Comparison of ENCODE assay signal across 8 mouse cellular contexts in the genomic region with DNA sequence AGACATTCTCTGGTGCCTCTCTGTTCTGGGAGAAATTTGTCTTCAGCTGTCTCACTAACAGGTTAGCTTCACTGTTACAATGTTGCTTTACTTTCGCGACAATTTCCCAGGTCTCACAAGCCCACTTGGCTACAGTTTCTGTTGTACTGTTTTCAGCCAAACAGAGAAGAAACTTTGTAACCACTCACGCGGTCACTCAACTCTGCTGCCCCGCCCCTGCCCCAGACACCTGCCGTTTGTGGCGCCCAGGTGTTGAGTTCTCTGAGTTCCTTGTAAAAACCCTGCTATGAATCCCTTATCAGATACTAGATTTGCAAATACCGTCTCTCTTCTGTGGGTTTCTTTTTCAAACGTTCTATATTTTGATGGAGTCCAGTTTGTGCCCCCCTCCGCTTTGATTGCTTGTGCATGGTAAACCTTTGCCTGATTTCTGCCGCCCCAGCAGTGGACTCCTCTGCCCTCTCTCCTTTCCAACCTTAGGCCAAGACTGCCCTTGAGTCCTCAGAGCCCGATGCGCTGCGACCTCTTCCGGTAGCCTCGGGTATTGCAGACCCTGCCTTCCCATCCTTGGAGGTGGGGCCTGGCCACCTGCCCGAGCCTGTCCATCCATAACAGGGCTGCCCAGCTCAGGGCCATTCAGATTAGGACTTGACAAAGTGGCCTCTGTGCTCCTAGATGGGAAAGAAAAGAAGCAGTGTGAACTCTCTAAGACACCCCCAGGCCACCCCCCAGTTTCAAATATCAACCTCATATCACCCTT. TPM values are rescaled to one million over a fixed set of nuclear protein-coding genes. Genes with fewer than 3 reads are reported as not detected.
DNase-seq lines count a peak whose midpoint lies in the region; ATAC-seq and TF ChIP-seq lines count a peak whose summit lies in the region.

No protein-coding gene starts in this region.

- no peak overlapping the region for H3K4me3 ChIP-seq in heart, embryonic 15.5 days
- H3K4me3 ChIP-seq in liver, embryonic 14.5 days (ENCODE audit: insufficient read depth in 1 of 2, low read depth in 2 of 2, low read length in 2 of 2) = no peak overlapping the region
- no peak overlapping the region for H3K4me3 ChIP-seq in neural tube, embryonic 12.5 days
- no peak overlapping the region for H3K4me3 ChIP-seq in stomach, embryonic 15.5 days (replicated peaks)

- whole genome bisulfite sequencing in heart, embryonic 15.5 days = 17% methylated on average over 17 of the region's 17 CpGs
- 16% methylated on average over 17 of the region's 17 CpGs for WGBS in liver, embryonic 14.5 days (ENCODE audit: insufficient replicate concordance)
- WGBS in neural tube, embryonic 12.5 days = 23% methylated on average over 17 of the region's 17 CpGs
- 14% methylated on average over 17 of the region's 17 CpGs for WGBS in stomach, embryonic 15.5 days

- DNase-seq in 416B (ENCODE audit: low read depth) = peak; percentile 73
- DNase-seq in adrenal gland, postnatal 4 days (ENCODE audit: low spot score in 2 of 2) = peak; percentile 87 to 89
- peak; percentile 95 for DNase-seq in kidney, postnatal 14 days
- DNase-seq in liver, embryonic 14.5 days (ENCODE audit: low read depth in 3 of 3, low spot score in 3 of 3) = peak in 2 of 3 experiments; percentile 30 to 33

- peak; percentile 58; the same call in 1 of the 2 replicates for ATAC-seq in erythroid progenitor cell, adult 5-6 weeks (replicated peaks; ENCODE audit: low FRiP score, poor library complexity, severe bottlenecking)
- ATAC-seq in heart, embryonic 15.5 days (replicated peaks; ENCODE audit: insufficient number of reproducible peaks, insufficient read depth, low FRiP score, low read depth) = peak; percentile 56; the same call in 1 of the 2 replicates
- ATAC-seq in liver, embryonic 14.5 days (ENCODE audit: insufficient read depth) = no peak
- ATAC-seq in neural tube, embryonic 12.5 days (ENCODE audit: low FRiP score, low read depth) = peak; percentile 52
- ATAC-seq in stomach, embryonic 15.5 days (ENCODE audit: insufficient read depth, low FRiP score, low read depth) = peak; percentile 76

- no peak overlapping the region for H3K9ac ChIP-seq in heart, embryonic 15.5 days
- H3K9ac ChIP-seq in liver, embryonic 14.5 days (replicated peaks) = no peak overlapping the region
- no peak overlapping the region for H3K9ac ChIP-seq in neural tube, embryonic 12.5 days
- no peak overlapping the region for H3K9ac ChIP-seq in stomach, embryonic 15.5 days

- no peak overlapping the region for H3K4me2 ChIP-seq in heart, embryonic 15.5 days
- H3K4me2 ChIP-seq in liver, embryonic 14.5 days (ENCODE audit: low read depth) = no peak overlapping the region
- no peak overlapping the region for H3K4me2 ChIP-seq in neural tube, embryonic 12.5 days (replicated peaks)
- peak overlapping the region; percentile 19; the same call in 1 of the 2 replicates for H3K4me2 ChIP-seq in stomach, embryonic 15.5 days

- H3K27ac ChIP-seq in heart, embryonic 15.5 days = no peak overlapping the region
- H3K27ac ChIP-seq in liver, embryonic 14.5 days = no peak overlapping the region
- H3K27ac ChIP-seq in neural tube, embryonic 12.5 days = no peak overlapping the region
- peak overlapping the region; percentile 38; the same call in 1 of the 2 replicates for H3K27ac ChIP-seq in stomach, embryonic 15.5 days

- TF ChIP-seq EP300 in liver, embryonic 14.5 days (IDR thresholded peaks at IDR 0.05; ENCODE audit: low read depth) = no peak

- peaks cover 18% of the 10 kb centered on the region for H3K4me1 ChIP-seq in heart, embryonic 15.5 days (replicated peaks)
- no peaks in the 10 kb centered on the region for H3K4me1 ChIP-seq in liver, embryonic 14.5 days (replicated peaks; ENCODE audit: control insufficient read depth in 2 of 2, insufficient read depth in 2 of 2, low read length in 1 of 2)
- no peaks in the 10 kb centered on the region for H3K4me1 ChIP-seq in neural tube, embryonic 12.5 days
- H3K4me1 ChIP-seq in stomach, embryonic 15.5 days = 0 out of 2 replicates have a peak, but pooled peaks cover 5% of the 10 kb centered on the region

- H3K36me3 ChIP-seq in heart, embryonic 15.5 days = no peaks in the 10 kb centered on the region
- no peaks in the 10 kb centered on the region for H3K36me3 ChIP-seq in liver, embryonic 14.5 days (replicated peaks; ENCODE audit: control insufficient read depth, insufficient read depth, low read depth)
- no peaks in the 10 kb centered on the region for H3K36me3 ChIP-seq in neural tube, embryonic 12.5 days
- no peaks in the 10 kb centered on the region for H3K36me3 ChIP-seq in stomach, embryonic 15.5 days

- no peaks in the 10 kb centered on the region for H3K27me3 ChIP-seq in heart, embryonic 15.5 days
- no peaks in the 10 kb centered on the region for H3K27me3 ChIP-seq in liver, embryonic 14.5 days (ENCODE audit: control insufficient read depth, insufficient read depth, low read length)
- H3K27me3 ChIP-seq in neural tube, embryonic 12.5 days (replicated peaks) = no peaks in the 10 kb centered on the region
- H3K27me3 ChIP-seq in stomach, embryonic 15.5 days (replicated peaks) = no peaks in the 10 kb centered on the region

- peak; percentile 95 for TF ChIP-seq CTCF in liver, embryonic 14.5 days (IDR thresholded peaks at IDR 0.05; ENCODE audit: low read depth)

- H3K9me3 ChIP-seq in heart, embryonic 15.5 days (replicated peaks) = no peaks in the 10 kb centered on the region
- H3K9me3 ChIP-seq in liver, embryonic 14.5 days (ENCODE audit: control insufficient read depth, low read length) = no peaks in the 10 kb centered on the region
- no peaks in the 10 kb centered on the region for H3K9me3 ChIP-seq in neural tube, embryonic 12.5 days
- H3K9me3 ChIP-seq in stomach, embryonic 15.5 days = no peaks in the 10 kb centered on the region

RNA-seq across cellular contexts. Expression of a gene that starts 17.7 kb away (rescaled TPM):
- total RNA-seq in adrenal gland, postnatal 4 days (2021) = 10 to 100 TPM; 49.0 to 51.9 TPM
- total RNA-seq in erythroid progenitor cell, adult 5-6 weeks (2015; ENCODE audit: low replicate concordance) = 27.2 and 40.7 TPM in 2 replicates
- 0.76 and 4.6 TPM in 2 replicates for total RNA-seq in erythroid progenitor cell, adult 5-6 weeks (2017; ENCODE audit: low replicate concordance)
- 70.2 and 75.7 TPM in 2 replicates for polyA plus RNA-seq in heart, embryonic 15.5 days (2015; fragmentation: Nextera tagmentation; extraction: Ambion mirVana)
- 29.0 and 43.5 TPM in 2 replicates for polyA plus RNA-seq in liver, embryonic 14.5 days (2012; rRNA removed)
- polyA plus RNA-seq in liver, embryonic 14.5 days (2014; fragmentation: Nextera tagmentation; extraction: Ambion mirVana) = 43.7 and 45.6 TPM in 2 replicates
- 18.5 and 21.0 TPM in 2 replicates for polyA plus RNA-seq in neural tube, embryonic 12.5 days (2016; fragmentation: Nextera tagmentation; extraction: Ambion mirVana)
- polyA plus RNA-seq in stomach, embryonic 15.5 days (2015; fragmentation: Nextera tagmentation; extraction: Ambion mirVana) = 52.5 and 54.3 TPM in 2 replicates

RNA-seq across cellular contexts. Expression of a gene that starts 21.8 kb away (rescaled TPM):
- 10 to 100 TPM; 10.1 to 10.5 TPM for total RNA-seq in adrenal gland, postnatal 4 days (2021)
- not detected in 2 replicates for total RNA-seq in erythroid progenitor cell, adult 5-6 weeks (2015; ENCODE audit: low replicate concordance)
- total RNA-seq in erythroid progenitor cell, adult 5-6 weeks (2017; ENCODE audit: low replicate concordance) = not detected in 2 replicates
- polyA plus RNA-seq in heart, embryonic 15.5 days (2015; fragmentation: Nextera tagmentation; extraction: Ambion mirVana) = 1.4 and 2.0 TPM in 2 replicates
- 0.13 and 0.30 TPM in 2 replicates for polyA plus RNA-seq in liver, embryonic 14.5 days (2012; rRNA removed)
- 0.05 and 0.08 TPM in 2 replicates for polyA plus RNA-seq in liver, embryonic 14.5 days (2014; fragmentation: Nextera tagmentation; extraction: Ambion mirVana)
- polyA plus RNA-seq in neural tube, embryonic 12.5 days (2016; fragmentation: Nextera tagmentation; extraction: Ambion mirVana) = 16.4 and 17.2 TPM in 2 replicates
- 3.3 and 3.8 TPM in 2 replicates for polyA plus RNA-seq in stomach, embryonic 15.5 days (2015; fragmentation: Nextera tagmentation; extraction: Ambion mirVana)

RNA-seq across cellular contexts. Expression of a gene that starts 46.2 kb away (rescaled TPM):
- 10 to 100 TPM; 48.9 to 62.7 TPM for total RNA-seq in adrenal gland, postnatal 4 days (2021)
- 3.2 and 17.6 TPM in 2 replicates for total RNA-seq in erythroid progenitor cell, adult 5-6 weeks (2015; ENCODE audit: low replicate concordance)
- total RNA-seq in erythroid progenitor cell, adult 5-6 weeks (2017; ENCODE audit: low replicate concordance) = 2.2 and 3.4 TPM in 2 replicates
- polyA plus RNA-seq in heart, embryonic 15.5 days (2015; fragmentation: Nextera tagmentation; extraction: Ambion mirVana) = 121 and 126 TPM in 2 replicates
- 9.8 and 12.6 TPM in 2 replicates for polyA plus RNA-seq in liver, embryonic 14.5 days (2012; rRNA removed)
- 14.3 and 16.2 TPM in 2 replicates for polyA plus RNA-seq in liver, embryonic 14.5 days (2014; fragmentation: Nextera tagmentation; extraction: Ambion mirVana)
- polyA plus RNA-seq in neural tube, embryonic 12.5 days (2016; fragmentation: Nextera tagmentation; extraction: Ambion mirVana) = 29.0 and 32.0 TPM in 2 replicates
- 50.5 and 52.4 TPM in 2 replicates for polyA plus RNA-seq in stomach, embryonic 15.5 days (2015; fragmentation: Nextera tagmentation; extraction: Ambion mirVana)

Comparison
In these comparisons a context has a peak if more than half of its experiments do, and no peak if none do; other contexts are left out.
1. DNase-seq: peak in every context shown above with its lines; median percentile 95 in kidney, postnatal 14 days; 88 in adrenal gland, postnatal 4 days; 73 in 416B; 32 in liver, embryonic 14.5 days.